Mouse (Mus musculus) stomach, postnatal 0 days (tissue): ENCODE data around the gene Gpam.

Source experiments
- CTCF ChIP-seq: IDR thresholded peaks from 2 replicates; pipeline ENCODE4 v1.5.1; 2016; ENCODE audit warnings: antibody characterized with exemption, low read depth, mild to moderate bottlenecking, moderate library complexity
- EP300 ChIP-seq: optimal IDR thresholded peaks from 2 replicates; pipeline ENCODE3; 2016; ENCODE audit warnings: antibody characterized with exemption

- TF ChIP-seq CTCF (no peak), EP300 (no peak)
Measured at GRCm38 (mm10) chr19:55171585-55171984, 44.5 kb upstream of the Gpam start.
